Mouse (Mus musculus): ENCODE data around the gene Itga2b. TPM values are rescaled to one million over a fixed set of nuclear protein-coding genes. Genes with fewer than 3 reads are reported as not detected.

Itga2b gene
- total RNA-seq (2015; ENCODE audit: low replicate concordance) (4.2 and 15.9 TPM in 2 replicates), total RNA-seq (2017; ENCODE audit: low replicate concordance) (20.4 and 34.3 TPM in 2 replicates)

GRCm38 (mm10) chr11:102469648-102470357 lies at the start of gene Itga2b:
Gene Itga2b (minus strand): TSS chr11:102470122.
- ATAC-seq (replicated peaks; ENCODE audit: low FRiP score, poor library complexity, severe bottlenecking) = peak; percentile 76

GRCm38 (mm10) chr11:102514793-102515424 lies 45.0 kb upstream of the Itga2b start:
- ATAC-seq (replicated peaks; ENCODE audit: low FRiP score, poor library complexity, severe bottlenecking) = no peak

GRCm38 (mm10) chr11:102510226-102510625 lies 40.3 kb upstream of the Itga2b start:
- ATAC-seq (replicated peaks; ENCODE audit: low FRiP score, poor library complexity, severe bottlenecking) = no peak

GRCm38 (mm10) chr11:102496732-102497131 lies 26.8 kb upstream of the Itga2b start:
- ATAC-seq (replicated peaks; ENCODE audit: low FRiP score, poor library complexity, severe bottlenecking) = no peak

- no peak for ATAC-seq (replicated peaks; ENCODE audit: low FRiP score, poor library complexity, severe bottlenecking)
Measured at GRCm38 (mm10) chr11:102496206-102496605, 26.3 kb upstream of the Itga2b start.

- ATAC-seq (replicated peaks; ENCODE audit: low FRiP score, poor library complexity, severe bottlenecking) = no peak
Measured at GRCm38 (mm10) chr11:102495742-102496141, 25.8 kb upstream of the Itga2b start.

GRCm38 (mm10) chr11:102495114-102495513 lies 25.2 kb upstream of the Itga2b start:
- ATAC-seq (replicated peaks; ENCODE audit: low FRiP score, poor library complexity, severe bottlenecking) = no peak

GRCm38 (mm10) chr11:102494063-102494650 lies 24.2 kb upstream of the Itga2b start:
- ATAC-seq (replicated peaks; ENCODE audit: low FRiP score, poor library complexity, severe bottlenecking) = no peak

GRCm38 (mm10) chr11:102493241-102493640 lies 23.3 kb upstream of the Itga2b start:
- ATAC-seq (replicated peaks; ENCODE audit: low FRiP score, poor library complexity, severe bottlenecking) = no peak

GRCm38 (mm10) chr11:102487901-102488300 lies 18.0 kb upstream of the Itga2b start:
- ATAC-seq (replicated peaks; ENCODE audit: low FRiP score, poor library complexity, severe bottlenecking) = no peak

- ATAC-seq (replicated peaks; ENCODE audit: low FRiP score, poor library complexity, severe bottlenecking) = peak; percentile 73; the same call in 1 of the 2 replicates
Measured at GRCm38 (mm10) chr11:102486733-102487386, 16.9 kb upstream of the Itga2b start.

- no peak for ATAC-seq (replicated peaks; ENCODE audit: low FRiP score, poor library complexity, severe bottlenecking)
Measured at GRCm38 (mm10) chr11:102481779-102482178, 11.9 kb upstream of the Itga2b start.

GRCm38 (mm10) chr11:102480897-102481296 lies 11.0 kb upstream of the Itga2b start:
- ATAC-seq (replicated peaks; ENCODE audit: low FRiP score, poor library complexity, severe bottlenecking) = no peak

- ATAC-seq (replicated peaks; ENCODE audit: low FRiP score, poor library complexity, severe bottlenecking) = no peak
Measured at GRCm38 (mm10) chr11:102480111-102480510, 10.2 kb upstream of the Itga2b start.

GRCm38 (mm10) chr11:102479581-102479980 lies 9.7 kb upstream of the Itga2b start:
- no peak for ATAC-seq (replicated peaks; ENCODE audit: low FRiP score, poor library complexity, severe bottlenecking)

- no peak for ATAC-seq (replicated peaks; ENCODE audit: low FRiP score, poor library complexity, severe bottlenecking)
Measured at GRCm38 (mm10) chr11:102478671-102479070, 8.7 kb upstream of the Itga2b start.

- 0 out of 2 replicates have a peak, but pooled peaks have one; percentile 33 for ATAC-seq (replicated peaks; ENCODE audit: low FRiP score, poor library complexity, severe bottlenecking)
Measured at GRCm38 (mm10) chr11:102475027-102475426, 5.1 kb upstream of the Itga2b start.

- ATAC-seq (replicated peaks; ENCODE audit: low FRiP score, poor library complexity, severe bottlenecking) = peak; percentile 86
Measured at GRCm38 (mm10) chr11:102467041-102467631, 2.8 kb downstream of the Itga2b start.

- ATAC-seq (replicated peaks; ENCODE audit: low FRiP score, poor library complexity, severe bottlenecking) = no peak
Measured at GRCm38 (mm10) chr11:102465713-102466436, 4.0 kb downstream of the Itga2b start.

All from erythroid progenitor cell, adult 5-6 weeks (primary cell).